Mouse (Mus musculus) ovary, adult 18-20 months (tissue): ENCODE results near the gene Apba2.

Experiments used
- DNase-seq: peaks from one replicate; pipeline ENCODE4 v3.0.0; 2022; ENCODE audit warnings: low spot score, mixed read lengths

Gene Apba2

DNA sequence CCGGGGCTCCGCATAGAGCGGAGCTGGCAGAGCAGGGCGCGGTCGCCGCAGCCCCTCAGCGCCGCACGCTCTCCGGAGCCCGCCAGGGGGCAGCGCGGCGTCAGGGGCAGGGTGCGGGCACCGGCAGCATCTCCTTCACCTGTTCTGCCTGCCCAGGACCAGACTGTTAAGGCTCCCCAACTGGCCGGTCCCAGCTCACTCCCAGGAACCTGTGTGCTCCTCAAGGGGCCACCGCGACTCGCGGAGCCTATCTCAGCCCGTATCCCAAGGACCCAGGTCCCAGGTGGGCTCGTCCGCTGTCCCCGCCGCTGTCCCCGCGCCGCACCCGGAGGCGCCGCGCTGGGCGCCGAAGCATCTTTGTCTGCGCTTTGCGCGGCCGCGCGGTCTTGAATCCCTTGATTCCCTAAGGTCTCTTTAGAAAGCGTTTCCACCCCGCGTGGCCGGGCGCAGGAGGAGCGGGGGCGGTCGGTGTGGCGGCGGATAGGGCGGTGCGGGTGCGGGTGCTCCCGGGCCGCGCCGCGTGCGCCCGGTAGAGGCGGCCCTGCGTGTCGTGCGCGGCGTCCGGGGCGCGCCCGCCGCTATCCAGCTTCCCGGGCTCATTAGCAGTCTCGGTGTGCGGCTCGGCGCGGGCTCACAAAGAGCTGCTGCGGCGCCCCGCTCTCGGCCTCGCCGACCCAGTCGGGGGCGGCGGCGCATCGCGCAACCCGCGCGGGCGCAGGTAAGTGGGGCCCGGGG is at the start of gene Apba2:
TSS of gene Apba2 (plus strand) at position 171 of the 735 bp plus-strand sequence.
- DNase-seq, result no peak

DNA sequence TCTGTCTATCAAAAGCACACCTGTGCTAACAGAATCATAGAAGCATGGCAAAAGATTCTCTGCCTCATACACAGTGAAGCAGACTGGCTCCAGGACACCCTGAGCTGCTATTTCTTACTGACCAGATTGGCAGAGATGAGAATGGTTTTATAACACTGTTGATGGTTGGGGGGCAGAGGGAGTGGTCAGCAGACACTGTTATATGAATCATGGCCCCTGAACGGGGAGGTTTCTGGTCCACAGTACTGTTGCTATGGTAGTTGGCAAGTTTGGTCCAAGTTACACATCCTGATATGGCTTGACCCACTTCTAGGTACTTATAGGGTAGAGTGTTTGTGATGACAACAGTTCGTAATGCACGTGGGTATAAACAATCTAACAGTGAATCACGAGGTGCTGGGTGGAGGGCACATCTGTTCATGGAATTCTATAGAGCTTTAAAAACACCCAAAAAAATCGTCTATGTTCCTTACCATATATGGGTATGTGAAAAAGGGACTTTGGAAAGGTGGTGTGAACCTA is 49.6 kb upstream of the Apba2 start:
- no peak for DNase-seq

DNA sequence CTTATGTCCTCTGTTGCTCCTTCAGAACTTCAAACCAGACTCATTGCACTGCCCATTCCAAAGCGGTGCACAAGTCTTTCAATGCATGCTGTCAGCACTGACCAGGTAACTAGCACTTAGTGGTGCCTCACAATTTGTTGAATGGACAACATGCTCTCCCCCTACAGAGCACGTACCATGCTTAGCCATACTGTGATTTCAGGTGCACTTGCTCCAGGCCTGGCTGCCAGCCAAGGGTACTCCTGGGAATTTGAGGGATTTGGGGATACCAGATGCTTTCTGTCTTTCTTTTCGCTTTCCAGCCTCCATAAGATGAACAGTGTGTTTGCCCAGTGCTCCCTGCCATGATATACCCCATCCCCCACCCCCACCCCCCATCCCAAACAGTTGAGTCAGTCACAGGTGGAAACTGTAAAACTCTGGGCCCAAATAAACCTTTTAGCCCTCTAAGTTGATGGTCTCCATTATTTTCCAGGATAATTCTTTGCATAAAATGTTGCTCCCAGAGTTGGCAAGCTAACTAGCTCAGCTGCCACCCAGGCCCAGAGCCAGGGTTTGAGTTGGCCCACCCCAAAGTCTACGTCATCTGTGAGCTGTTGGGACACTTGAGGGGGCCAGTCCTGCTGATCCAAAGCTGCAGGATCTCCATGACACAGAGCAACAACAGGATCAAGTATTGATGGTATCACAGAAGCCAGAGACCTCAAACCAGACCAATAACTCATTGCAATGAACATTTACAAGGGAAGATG is 48.9 kb upstream of the Apba2 start:
- no peak for DNase-seq

- DNase-seq, result no peak
Observed at GRCm38 (mm10) chr7:64456176-64456575, 45.3 kb upstream of the Apba2 start.

DNA sequence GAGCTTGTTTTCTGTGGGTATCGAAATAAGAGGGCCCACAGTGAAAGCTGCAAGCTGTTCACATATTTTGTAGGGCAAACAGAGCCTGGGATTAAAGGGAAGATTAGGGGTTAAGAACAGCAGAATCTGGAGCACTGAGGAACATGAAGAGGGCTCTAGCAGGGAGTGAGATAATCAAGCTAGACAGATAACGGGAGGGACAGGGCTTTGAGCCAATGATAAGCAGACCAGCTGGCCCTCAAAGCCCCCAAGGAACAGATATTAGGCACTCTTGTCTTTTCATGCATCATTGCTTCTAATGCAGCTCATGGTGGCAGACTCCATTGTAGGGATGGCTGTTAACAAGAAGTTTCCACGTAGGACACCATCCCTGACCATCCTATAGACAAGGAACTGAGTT is 44.8 kb upstream of the Apba2 start:
- no peak for DNase-seq

DNA sequence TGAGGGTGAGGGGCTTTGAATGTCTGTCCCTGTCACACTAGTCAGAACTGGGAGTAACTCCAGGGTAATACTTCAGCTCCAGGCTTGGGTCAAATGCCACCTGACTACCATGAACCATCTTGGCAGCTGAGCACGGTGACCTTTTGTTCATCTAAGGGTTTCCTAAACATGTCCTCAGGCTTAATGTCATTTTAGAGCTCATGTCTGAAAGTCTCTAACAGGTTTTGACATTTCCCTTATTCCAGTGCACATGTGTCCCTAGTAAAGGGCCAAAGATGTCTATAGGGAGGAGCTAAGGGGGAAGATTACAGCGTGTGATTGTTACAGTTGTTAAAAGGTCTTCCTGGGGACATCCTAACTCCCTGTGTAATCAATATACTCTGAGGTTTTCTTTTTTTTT is 43.7 kb upstream of the Apba2 start:
- DNase-seq, result no peak

DNA sequence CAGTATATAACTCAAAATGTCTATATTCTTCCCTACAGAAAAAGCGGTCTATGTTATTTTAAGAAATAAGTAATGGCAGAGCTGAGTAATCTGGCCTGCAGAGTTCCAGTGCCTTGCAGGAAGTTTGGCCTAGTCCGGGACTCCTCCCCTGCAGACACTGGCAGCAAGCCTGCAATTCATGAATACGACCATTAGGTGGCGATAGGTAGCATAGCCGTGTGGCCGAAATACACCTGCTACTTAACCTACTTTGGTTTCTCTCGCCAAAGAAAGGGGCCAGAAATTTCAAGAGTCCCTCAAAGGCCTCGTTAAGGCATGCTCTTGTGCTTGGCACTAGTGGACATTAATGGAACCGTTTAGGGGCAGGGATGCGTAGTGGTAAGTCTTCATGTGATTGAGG is 4.1 kb upstream of the Apba2 start:
- DNase-seq, result no peak

- no peak for DNase-seq
Observed at GRCm38 (mm10) chr7:64502271-64503180, 1.0 kb downstream of the Apba2 start.

GRCm38 (mm10) chr7:64503641-64504040 is 2.1 kb downstream of the Apba2 start:
- DNase-seq, result no peak

DNA sequence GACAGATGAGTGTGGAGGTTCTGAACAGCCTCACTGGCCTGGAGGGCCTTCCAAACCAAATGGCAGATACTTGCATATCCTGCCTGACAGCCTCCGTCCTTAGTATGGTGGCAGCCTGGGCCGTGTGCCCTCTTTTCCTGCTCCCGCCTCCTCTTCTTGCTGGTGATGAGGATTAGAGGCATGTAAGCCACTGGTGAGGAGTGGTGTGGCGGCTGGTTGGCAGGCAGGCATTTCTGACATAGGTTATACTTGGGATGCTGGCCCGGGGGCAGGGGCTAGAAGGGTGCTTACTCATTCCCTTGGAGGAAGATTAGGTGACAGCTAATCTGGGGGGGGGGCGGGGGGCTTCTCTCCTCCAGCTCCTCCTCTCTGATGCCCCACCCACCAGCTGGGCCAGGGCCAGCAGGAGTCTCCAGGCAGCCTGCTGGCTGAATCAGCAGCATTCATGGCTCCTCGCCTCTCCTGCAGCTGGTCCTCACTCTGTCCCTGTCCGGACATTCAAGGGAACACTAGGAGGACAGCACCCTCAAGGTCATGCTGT is 3.3 kb downstream of the Apba2 start:
- DNase-seq, result no peak

GRCm38 (mm10) chr7:64505571-64505970 is 4.1 kb downstream of the Apba2 start:
- DNase-seq, result no peak

GRCm38 (mm10) chr7:64508826-64509225 is 7.3 kb downstream of the Apba2 start:
- no peak for DNase-seq

DNA sequence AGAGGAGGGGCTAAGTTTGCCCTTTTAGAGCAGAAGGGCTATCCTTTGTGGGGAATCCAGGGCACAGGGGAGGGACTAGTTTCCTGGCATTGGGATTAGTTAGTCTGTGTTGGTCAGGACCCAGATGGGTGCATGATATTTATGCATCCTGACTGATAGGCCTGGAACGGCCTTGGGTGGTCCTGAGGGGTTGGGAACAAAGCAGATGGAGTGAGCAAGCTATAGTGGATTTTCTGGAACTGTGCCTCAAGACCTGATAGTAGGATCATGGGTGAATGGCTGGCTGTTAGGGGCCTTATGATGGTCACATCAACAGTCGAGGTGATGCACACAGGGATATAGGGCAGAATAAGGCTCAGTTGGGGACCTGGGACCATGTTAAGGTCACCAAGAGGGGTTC is 8.4 kb downstream of the Apba2 start:
- DNase-seq, result no peak

- no peak for DNase-seq
Observed at GRCm38 (mm10) chr7:64510526-64511210, 9.2 kb downstream of the Apba2 start.

DNA sequence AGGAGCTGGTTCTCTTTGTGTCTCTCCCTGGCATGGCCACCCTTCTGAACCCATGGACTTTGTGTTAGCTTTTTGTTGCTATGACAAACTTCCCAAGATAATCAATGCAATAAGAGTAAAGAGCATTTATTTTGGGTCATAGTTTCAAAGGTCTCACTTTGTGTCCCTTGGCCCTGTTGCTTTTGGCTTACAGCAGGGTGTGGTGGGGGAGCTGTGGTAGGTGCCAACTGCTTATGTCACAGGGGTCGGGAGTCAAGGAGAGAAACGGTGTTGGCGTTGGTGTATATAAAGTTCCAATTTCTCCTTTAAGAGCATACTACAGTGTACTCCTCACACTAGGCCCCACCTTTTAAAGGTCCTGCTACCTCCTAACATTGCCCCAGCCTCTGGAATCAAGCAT is 12.1 kb downstream of the Apba2 start:
- no peak for DNase-seq

DNA sequence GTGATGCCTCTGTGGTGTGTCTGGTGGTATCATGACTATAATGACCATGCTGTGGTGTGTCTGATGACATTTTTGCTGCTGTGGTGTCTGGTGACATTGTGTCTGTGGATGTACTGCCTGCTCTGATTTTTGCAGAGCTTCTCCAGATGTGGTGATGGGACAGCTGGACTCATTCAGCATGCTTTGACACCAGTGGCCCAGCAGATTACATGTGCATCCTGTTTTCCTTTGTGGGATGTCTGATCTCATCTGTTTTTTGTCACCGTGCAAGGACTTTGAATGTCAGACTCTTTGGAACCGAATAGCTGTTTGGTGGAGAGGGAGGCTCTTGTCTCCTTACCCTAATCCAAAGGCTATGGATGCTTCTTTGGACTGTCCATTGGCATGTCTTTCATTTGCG is 13.8 kb downstream of the Apba2 start:
- DNase-seq, result no peak

GRCm38 (mm10) chr7:64515891-64516290 is 14.4 kb downstream of the Apba2 start:
- DNase-seq, result no peak

GRCm38 (mm10) chr7:64519091-64519490 is 17.6 kb downstream of the Apba2 start:
- no peak for DNase-seq

DNA sequence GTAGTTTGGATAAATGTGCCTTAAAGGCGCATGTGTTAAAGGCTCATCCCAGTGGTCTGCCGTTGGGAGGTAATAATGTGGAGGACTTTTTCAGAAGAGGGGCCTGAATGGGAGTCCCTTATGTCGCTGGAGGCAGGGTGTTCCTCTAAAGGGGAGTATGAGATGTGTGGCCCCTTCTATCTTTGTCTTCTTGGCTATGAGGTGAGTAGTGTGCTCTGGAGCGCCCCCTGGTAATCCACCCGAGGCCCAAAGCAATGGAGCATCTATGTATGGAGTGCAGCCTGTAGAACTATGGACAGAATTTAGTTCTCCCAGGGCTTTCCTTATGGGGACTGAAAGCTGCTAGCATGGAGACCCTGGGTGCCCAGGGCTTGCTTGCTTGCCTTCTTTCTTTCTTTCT is 18.0 kb downstream of the Apba2 start:
- DNase-seq, result no peak

- no peak for DNase-seq
Observed at GRCm38 (mm10) chr7:64521695-64522408, 20.3 kb downstream of the Apba2 start.

- DNase-seq, result no peak
Observed at GRCm38 (mm10) chr7:64522409-64522730, 20.9 kb downstream of the Apba2 start.
